Mouse (Mus musculus): ENCODE measurements around the gene Ddx31.

Ddx31 gene

GRCm38 (mm10) chr2:28863857-28864256 lies 23.7 kb downstream of the Ddx31 start:
- CTCF ChIA-PET: no interaction called here

DNA sequence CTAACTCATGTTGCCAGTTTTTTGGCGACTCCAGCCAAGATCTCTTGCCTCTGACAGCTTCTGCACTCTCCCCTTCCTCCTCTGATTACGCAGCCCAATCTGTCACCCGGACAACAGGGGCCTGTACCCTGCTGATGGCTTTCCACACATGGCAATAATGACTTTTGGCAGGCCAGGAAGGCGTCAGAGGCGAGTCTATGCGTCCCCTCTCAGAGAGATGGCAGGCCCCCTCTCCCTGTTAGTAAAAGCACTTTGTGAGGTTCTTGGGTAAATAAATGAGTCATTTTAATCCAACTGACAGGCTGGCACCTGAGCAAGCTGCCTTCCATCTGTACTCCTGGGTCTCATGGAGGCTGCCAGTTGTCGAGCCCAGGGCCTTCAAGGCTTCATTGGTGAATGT lies 27.3 kb downstream of the Ddx31 start:
- CTCF ChIA-PET: interaction anchor here (0.6 kb wide), 1 partner anchor 115 kb away, joined by 9 read pairs; no protein-coding TSS in a partner anchor

DNA sequence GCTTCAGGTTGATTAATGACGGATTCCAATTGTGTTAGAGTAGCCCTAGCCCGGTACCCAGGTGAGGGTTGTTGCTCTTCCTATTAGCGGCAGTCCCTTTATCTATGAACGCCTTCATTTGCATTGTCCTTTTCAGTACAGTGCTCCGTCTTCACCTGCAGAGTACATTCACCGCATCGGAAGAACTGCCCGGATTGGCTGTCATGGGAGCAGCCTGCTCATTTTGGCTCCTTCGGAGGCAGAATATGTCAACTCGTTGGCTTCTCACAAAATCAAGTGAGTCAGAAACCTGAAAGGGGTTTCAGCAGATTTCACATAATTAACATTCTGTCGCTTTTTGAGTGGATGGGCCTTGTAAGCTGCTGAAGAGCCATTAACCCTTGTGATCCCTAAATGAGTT lies 35.3 kb downstream of the Ddx31 start:
- CTCF ChIA-PET: no interaction called here

DNA sequence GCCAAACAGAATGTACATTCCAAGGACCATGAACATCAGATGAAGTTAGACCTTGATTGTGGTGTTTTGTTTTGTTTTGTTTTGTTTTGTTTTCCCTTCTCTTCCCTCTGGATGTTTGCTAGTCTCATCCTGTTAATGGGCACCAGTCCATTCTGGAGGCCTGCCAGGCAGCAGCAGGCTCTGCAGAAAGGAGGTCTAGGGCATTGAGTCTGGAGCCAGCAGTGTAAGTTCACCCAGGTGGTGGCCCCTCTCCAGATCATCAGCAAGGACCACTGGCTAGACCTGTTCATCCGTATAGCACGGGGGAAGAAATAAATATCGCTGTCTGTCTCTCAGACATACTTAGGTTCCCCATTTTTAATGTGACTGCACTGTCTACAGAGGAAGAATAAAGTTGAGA lies 41.1 kb downstream of the Ddx31 start:
- CTCF ChIA-PET: no interaction called here

GRCm38 (mm10) chr2:28882047-28882446 lies 41.8 kb downstream of the Ddx31 start:
- CTCF ChIA-PET: no interaction called here

- CTCF ChIA-PET: interaction anchor here (0.7 kb wide), 1 partner anchor 11 kb away, joined by 4 read pairs; no protein-coding TSS in a partner anchor
These were observed 42.8 kb downstream of the Ddx31 start for GRCm38 (mm10) chr2:28882826-28883485.

GRCm38 (mm10) chr2:28884914-28885313 lies 44.7 kb downstream of the Ddx31 start:
- CTCF ChIA-PET: no interaction called here

DNA sequence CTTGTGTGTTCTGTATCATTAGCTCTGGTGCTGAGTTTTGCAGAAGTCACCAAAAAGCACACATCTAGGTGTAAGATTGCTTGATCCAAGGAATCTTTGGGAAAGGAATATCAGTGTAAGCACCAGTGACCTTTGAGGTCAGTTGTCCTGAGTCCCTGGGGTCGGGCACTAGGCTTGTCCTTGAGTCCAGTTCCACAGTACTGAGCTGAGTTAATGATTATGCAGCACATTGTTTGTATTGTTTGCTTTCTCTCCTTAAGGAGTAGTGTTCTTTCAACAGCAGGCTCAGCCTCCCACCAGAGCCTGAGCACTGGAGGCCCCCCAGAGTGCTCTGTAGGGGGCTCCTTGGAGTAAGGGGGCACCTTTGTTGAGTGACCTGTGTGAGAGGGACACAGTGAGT lies 52.6 kb downstream of the Ddx31 start:
- CTCF ChIA-PET: no interaction called here

- CTCF ChIA-PET: no interaction called here
These were observed 53.3 kb downstream of the Ddx31 start for GRCm38 (mm10) chr2:28893526-28893925.

- CTCF ChIA-PET: no interaction called here
These were observed 55.7 kb downstream of the Ddx31 start for GRCm38 (mm10) chr2:28895876-28896275.

- CTCF ChIA-PET: no interaction called here
These were observed 57.2 kb downstream of the Ddx31 start for GRCm38 (mm10) chr2:28897340-28897899.

DNA sequence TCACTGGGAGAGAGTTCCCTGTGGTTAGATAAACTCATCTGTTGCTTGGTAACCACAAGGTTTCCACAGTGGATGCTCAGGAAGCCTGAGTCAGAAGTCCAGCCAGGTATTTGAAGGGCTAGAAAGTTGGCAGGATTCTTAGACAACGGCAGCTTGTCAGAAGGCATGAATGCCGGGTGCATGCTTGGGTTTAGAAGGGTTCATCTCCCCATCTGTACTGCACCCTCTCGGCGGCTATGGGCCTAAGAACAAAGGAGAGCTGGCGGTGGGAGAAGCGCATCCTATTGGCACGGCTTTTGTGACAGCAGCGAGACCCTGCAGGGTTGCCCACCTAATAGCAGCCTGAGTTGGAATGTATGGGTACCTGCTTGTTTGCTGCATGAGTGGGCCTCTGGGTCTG lies 62.1 kb downstream of the Ddx31 start:
- CTCF ChIA-PET: interaction anchor here (0.6 kb wide), 1 partner anchor 16 kb away, joined by 3 read pairs; no protein-coding TSS in a partner anchor

DNA sequence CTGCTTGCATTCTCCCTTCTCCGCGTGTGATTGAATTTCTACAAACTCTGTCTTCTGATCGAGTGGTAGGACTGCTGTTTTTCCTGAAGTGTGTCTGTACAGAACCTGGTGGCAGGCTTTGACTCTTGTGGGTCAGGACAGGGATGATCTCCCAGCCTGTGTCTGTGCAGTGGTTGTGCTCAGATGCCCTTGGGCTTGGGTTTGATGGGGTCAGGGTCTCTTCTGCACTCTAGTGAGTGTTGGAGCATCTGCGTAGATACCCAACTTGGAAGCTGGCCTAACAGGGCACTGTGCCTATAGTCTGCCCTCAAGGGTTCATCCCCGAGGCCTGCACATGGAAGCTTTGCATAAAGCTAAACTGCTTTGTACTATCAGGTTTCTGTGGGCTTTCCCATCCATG lies 63.7 kb downstream of the Ddx31 start:
- CTCF ChIA-PET: no interaction called here

GRCm38 (mm10) chr2:28904786-28905185 lies 64.6 kb downstream of the Ddx31 start:
- CTCF ChIA-PET: no interaction called here

- CTCF ChIA-PET: no interaction called here
These were observed 65.4 kb downstream of the Ddx31 start for GRCm38 (mm10) chr2:28905561-28905960.

DNA sequence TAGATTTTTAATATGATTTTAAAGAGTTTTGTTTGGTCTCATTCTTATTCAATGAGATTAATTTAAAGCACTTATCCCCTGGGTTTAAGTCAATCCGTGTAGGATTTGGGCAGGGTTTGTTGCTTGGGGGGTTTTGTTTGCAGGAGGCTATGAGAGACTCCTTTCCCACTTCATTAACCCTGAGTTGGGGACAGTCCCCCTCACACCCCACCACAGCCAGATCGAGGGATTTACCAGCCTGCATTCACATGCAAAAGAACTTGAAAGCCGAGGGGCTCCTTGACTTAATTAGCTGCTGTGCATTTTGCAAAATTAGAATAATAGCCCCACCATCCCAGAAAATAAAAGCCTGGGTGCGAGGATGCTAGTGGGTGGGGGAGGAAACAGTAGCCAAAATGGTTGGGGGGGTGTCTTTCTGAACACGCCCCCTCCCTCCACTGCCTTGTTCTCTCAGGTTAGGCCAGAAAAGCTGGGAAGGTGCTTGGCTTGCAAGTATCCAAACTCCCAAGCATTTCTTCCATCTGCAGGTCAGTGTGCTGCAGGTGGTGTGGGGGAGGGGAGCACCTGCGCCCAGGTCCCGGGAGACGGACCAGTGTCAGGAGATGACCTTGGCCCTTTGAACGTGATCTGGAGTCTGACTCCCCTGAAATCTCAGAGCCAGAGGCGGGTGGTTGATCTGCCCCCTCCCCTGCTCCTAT lies 67.6 kb downstream of the Ddx31 start:
- CTCF ChIA-PET: no interaction called here

- CTCF ChIA-PET: no interaction called here
These were observed 68.4 kb downstream of the Ddx31 start for GRCm38 (mm10) chr2:28908389-28909153.

DNA sequence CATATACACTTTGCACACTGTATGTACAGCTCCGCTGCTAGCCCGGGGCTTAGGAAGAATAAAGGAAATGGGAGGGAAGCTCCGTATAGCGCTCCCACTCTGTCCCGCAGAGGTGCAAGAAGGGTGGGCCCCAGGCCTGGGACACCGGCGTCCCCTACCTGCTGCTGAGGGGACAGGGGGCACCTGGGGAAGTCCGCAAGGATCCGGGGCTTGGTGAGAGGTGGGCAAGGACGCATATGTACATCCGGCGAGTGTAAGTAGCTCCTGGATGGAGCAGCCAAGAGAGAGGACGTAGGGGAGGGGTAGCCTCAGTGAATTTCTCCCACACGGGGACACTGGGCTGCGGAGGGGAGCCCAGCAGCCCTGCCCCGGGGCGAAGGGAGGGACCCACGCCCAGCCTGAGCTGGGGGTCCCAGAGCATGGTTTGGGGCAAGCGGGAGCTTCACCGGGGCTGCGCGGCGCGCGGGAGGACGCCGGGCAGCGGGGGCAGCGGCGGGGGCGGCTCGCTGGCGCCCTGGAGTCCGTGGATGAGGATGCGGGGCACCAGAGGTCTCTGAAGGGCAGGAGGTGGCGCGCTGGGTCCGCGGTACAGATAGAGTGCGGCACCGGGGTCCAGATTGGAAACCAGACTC lies 69.1 kb downstream of the Ddx31 start:
- CTCF ChIA-PET: interaction anchor here (0.5 kb wide), 1 partner anchor 188 kb away, joined by 4 read pairs; no protein-coding TSS in a partner anchor

DNA sequence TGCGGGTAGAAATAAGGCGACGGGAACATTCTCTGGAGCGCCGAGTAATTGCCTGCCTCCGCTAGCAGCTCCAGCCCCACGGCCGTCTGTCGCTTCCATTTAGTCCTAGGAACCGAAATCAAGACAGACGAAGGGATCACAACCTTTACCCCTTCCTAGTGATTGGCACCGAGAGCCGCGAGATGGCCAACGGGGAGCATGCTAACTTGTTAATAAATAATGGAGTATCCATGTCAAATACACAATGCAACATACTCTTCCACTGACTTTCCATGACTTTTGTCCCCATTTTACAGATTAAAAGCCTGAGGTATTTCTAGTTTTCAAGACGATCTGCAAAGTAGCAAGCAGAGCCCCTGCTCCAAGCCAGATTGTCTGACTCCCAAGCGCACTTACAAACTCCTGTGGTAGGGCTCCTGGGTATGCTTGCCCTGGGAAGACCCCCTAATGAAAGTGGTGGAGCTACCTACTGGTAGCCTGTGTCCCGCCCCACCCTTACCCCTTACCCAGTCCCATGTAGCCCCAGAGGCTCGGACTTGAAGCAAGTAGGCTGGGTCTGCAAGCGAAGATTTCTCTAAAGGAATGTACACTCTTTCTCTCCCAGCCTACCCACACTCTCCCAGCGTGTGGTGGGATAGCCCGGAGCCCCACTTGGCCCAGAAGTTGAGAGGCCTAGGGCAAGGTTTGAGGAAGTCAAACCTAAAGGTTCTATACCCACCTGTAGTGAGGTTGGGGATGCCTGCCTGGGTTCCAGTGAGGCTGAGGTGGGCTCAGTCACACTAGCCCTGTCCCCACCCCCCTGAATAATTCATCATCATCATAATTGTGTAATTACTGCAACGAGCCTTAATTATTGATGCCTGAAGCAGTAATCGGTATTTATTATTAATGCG lies 69.9 kb downstream of the Ddx31 start:
- CTCF ChIA-PET: interaction anchor here (0.5 kb wide), 1 partner anchor 187 kb away, joined by 4 read pairs; no protein-coding TSS in a partner anchor

DNA sequence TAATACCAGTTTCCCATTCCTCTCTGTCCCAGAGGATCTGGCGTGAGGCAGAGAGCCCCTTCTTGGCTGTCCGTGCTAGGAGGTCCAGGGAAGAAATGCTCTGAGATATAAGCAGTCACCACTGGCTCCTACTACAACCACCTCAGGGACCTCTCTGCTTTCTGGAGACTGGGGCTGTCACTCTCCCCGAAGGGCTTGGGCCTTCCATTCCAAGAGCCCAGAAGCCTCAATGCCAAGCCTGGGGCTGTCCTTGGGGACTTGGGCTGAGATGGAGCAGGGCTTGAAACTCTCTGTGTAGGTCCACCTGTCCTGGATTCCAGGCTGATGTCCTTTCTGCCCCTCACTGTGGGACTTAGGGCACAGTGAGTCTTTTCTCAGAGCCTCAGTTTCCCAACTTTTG lies 70.7 kb downstream of the Ddx31 start:
- CTCF ChIA-PET: no interaction called here
